Mouse (Mus musculus): ENCODE data around the gene Tspear.
A peak's percentile ranks its signal among the peaks of the same experiment; 100 is the strongest.
"Not testable (repeated sequence)": the region's sequence is repeated elsewhere in the genome, so short reads cannot be mapped to it uniquely, and the experiment has no call there.

The Tspear gene

GRCm38 (mm10) chr10:77788621-77789020, 102.3 kb downstream of the Tspear start:
- no peak for DNase-seq (ENCODE audit: low spot score in 2 of 2)

GRCm38 (mm10) chr10:77794976-77795375, 108.6 kb downstream of the Tspear start, which contains the start of gene Gm9639:
Gene Gm9639 (minus strand): TSS chr10:77795076.
- DNase-seq (ENCODE audit: low spot score in 2 of 2), result no peak

- no peak for DNase-seq (ENCODE audit: low spot score in 2 of 2)
Observed at GRCm38 (mm10) chr10:77797677-77798076, 111.3 kb downstream of the Tspear start.

GRCm38 (mm10) chr10:77798164-77798920, 112.0 kb downstream of the Tspear start:
- DNase-seq (ENCODE audit: low spot score in 2 of 2), result not testable (repeated sequence)

DNA sequence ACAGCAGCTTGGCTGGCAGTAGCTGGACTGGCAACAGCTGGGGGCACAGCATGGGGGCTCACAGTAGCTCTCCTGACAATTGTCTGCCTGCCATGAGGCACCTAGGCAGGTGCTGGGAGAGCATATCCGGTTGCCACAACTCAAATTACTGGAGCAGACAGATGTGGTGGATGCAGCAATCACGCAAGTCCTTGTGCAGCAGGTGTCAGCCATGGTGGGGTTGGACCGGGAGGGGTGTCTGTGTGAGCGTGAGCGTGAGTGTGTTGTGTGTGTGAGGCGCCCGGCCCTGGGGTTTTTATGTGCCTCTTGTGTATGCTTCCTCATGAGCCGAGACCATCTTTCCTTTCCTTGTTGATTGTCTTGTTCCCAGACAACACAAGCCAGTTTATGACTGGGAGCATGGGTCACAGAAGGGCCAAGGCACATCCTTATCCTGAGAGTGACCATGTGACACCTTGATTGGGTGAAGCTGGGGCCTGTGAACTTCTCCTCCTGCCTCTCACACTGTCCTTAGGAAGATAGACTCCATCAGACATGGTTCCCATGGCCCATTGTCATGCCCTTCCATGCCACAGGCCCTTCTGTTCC, 112.6 kb downstream of the Tspear start, which contains the start of gene Gm19668:
Gene Gm19668 (minus strand): TSS at position 213 of the 588 bp plus-strand sequence.
- DNase-seq (ENCODE audit: low spot score in 2 of 2), result no peak

GRCm38 (mm10) chr10:77804095-77804494, 117.7 kb downstream of the Tspear start:
- no peak for DNase-seq (ENCODE audit: low spot score in 2 of 2)

GRCm38 (mm10) chr10:77811743-77812142, 125.4 kb downstream of the Tspear start, which contains the start of gene Gm9507:
Gene Gm9507 (minus strand): TSS chr10:77811843.
- no peak for DNase-seq (ENCODE audit: low spot score in 2 of 2)

- DNase-seq (ENCODE audit: low spot score in 2 of 2), result no peak
Observed at GRCm38 (mm10) chr10:77814382-77814781, 128.0 kb downstream of the Tspear start, which contains the start of gene Gm2696. Gene Gm2696 (plus strand): TSS chr10:77814682.

DNA sequence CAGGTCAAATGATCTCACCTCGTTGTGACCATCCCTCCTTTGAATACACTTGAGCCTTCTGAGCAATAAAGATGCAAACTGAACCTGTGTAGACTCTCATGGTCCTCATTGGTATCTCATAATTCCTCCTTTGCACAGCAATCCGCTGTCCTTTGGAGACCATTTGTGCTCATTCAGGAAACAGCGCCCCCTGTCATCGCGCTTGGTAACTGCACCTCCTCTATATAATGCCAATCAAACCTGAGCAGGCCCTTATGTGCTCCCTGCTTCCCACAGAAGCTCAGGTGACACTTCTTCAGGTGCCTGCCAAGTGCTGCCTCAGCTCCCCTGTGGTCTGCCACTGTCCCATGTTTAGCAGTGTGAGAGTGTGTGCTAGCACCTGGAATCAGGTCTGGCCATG, 129.1 kb downstream of the Tspear start:
- DNase-seq (ENCODE audit: low spot score in 2 of 2), result no peak

DNA sequence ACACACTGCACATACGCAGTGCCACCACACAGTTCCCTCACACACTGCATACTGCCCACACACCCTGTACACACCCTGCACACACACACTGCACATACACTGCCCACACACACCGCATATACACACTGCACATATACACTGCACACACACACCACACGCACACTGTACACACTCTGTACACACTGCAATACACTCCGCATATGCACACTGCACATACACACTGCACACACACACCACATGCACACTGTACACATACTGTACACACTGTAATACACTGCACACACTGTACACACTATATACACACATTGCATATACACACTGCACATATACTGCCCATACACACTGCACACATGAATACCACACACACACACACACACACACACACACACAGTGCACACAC, 132.2 kb downstream of the Tspear start:
- DNase-seq (ENCODE audit: low spot score in 2 of 2), result no peak

GRCm38 (mm10) chr10:77819203-77819602, 132.8 kb downstream of the Tspear start:
- DNase-seq (ENCODE audit: low spot score in 2 of 2), result no peak

- no peak for DNase-seq (ENCODE audit: low spot score in 2 of 2)
Observed at GRCm38 (mm10) chr10:77826951-77827350, 140.6 kb downstream of the Tspear start, which contains the start of gene Krtap10-4. Gene Krtap10-4 (minus strand): TSS chr10:77827095.

- DNase-seq (ENCODE audit: low spot score in 2 of 2), result no peak
Observed at GRCm38 (mm10) chr10:77835647-77836046, 149.3 kb downstream of the Tspear start, which contains the start of gene Krtap10-10. Gene Krtap10-10 (plus strand): TSS chr10:77835947.

GRCm38 (mm10) chr10:77839006-77839405, 152.6 kb downstream of the Tspear start:
- DNase-seq (ENCODE audit: low spot score in 2 of 2), result no peak

GRCm38 (mm10) chr10:77846503-77846902, 160.1 kb downstream of the Tspear start, which contains the start of gene Gm36176:
Gene Gm36176 (plus strand): TSS chr10:77846803.
- no peak for DNase-seq (ENCODE audit: low spot score in 2 of 2)

GRCm38 (mm10) chr10:77846961-77847360, 160.6 kb downstream of the Tspear start:
- DNase-seq (ENCODE audit: low spot score in 2 of 2), result no peak

GRCm38 (mm10) chr10:77847538-77847937, 161.2 kb downstream of the Tspear start:
- no peak for DNase-seq (ENCODE audit: low spot score in 2 of 2)

DNA sequence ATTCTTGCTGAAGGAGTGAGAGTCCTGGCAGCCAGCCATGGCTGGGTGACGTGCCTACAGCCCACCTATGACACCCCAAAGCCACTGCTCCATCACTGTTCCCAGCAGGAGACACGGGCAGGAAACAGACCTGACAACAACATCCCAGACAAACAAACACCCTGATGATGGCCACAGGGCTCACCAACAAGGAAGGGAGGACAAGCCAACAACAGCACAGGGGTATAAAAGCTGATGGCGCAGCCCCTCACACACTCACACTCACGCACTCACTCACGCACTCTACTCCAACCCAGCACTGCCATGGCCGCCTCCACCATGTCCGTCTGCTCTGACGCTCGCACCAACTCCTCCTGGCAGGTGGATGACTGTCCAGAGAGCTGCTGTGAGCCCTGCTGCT, 166.2 kb downstream of the Tspear start, which contains the start of gene Gm10318:
Gene Gm10318 (plus strand): TSS at position 301 of the 400 bp plus-strand sequence.
- no peak for DNase-seq (ENCODE audit: low spot score in 2 of 2)

DNA sequence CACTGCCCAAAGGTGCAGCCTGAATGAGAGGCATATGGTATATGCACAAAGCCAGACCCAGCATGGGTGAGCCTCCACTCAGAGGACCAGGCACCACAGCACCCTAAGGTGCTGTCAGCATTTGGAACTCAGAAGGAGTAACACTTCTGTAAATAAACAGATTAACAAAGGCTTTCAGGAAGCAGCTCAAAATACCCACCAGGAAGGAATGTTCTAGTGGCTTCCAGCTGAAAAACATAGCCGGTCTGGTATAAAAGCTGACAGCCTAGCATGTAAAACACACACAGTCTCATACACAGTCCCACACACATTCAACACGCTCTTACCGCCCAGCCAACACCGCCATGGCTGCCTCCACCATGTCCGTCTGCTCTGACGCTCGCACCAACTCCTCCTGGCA, 175.3 kb downstream of the Tspear start, which contains the start of gene Gm3285:
Gene Gm3285 (plus strand): TSS at position 301 of the 400 bp plus-strand sequence.
- no peak for DNase-seq (ENCODE audit: low spot score in 2 of 2)

- DNase-seq (ENCODE audit: low spot score in 2 of 2), result peak; percentile 79 to 84
Observed at GRCm38 (mm10) chr10:77864067-77864761, 177.8 kb downstream of the Tspear start.

GRCm38 (mm10) chr10:77864762-77865143, 178.4 kb downstream of the Tspear start:
- DNase-seq (ENCODE audit: low spot score in 2 of 2), result no peak

DNA sequence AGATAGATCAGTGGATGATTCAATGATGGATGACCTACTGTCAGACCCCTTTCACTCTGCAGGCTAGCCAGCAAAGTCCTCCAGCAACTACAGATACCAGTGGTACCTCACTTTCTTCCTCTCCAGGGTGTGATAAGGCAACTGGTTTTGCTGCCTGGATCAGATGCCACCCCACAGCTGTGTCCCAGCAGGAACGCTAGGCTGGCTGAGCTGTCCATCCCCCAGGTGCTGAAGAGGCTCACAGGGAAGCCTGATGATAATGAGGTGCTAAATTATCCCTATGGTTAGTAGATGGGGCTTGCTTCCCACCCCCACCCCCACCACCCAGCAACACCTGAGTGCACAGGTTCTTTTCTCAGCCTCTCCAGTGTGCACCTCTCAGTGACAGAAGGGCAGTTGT, 181.2 kb downstream of the Tspear start:
- DNase-seq (ENCODE audit: low spot score in 2 of 2), result no peak
